Mouse (Mus musculus): ENCODE measurements around the gene Gnptab.

DNA sequence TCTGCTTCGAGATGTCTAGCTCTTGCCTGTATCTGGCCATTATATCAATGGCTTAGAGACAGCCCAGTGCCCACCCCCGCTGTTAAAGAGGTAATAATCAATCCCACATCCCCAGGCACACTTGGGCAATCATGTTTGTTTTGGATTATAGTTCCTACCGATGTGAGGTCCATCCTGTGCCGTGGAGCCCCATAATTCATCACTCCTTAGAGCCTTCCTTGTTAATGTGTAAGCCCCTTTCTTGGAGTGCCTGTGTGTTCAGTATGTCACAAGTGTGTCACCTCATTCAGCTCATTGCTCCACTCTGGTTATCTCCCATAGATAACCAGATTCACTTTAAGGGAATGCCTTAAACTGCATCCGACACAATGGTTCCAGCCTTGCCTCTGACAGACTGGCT lies 24.3 kb upstream of the Gnptab start:
- no peak for TF ChIP-seq POLR2A (IDR thresholded peaks at IDR 0.05; ENCODE audit: insufficient read length, low read depth)
- TF ChIP-seq MAX (IDR thresholded peaks at IDR 0.05; ENCODE audit: low read depth): no peak
- TF ChIP-seq TCF12 (IDR thresholded peaks at IDR 0.05; ENCODE audit: insufficient read depth, poor library complexity, severe bottlenecking): no peak
- TF ChIP-seq USF1 (IDR thresholded peaks at IDR 0.05; ENCODE audit: low read depth): no peak
- no peak for TF ChIP-seq E2F4 (IDR thresholded peaks at IDR 0.05; ENCODE audit: insufficient read depth)
- no peak for TF ChIP-seq MYOD1 (IDR thresholded peaks at IDR 0.05; ENCODE audit: control insufficient read depth in 1 of 3, insufficient read length in 2 of 3, low read depth in 2 of 3)
- no peak for TF ChIP-seq SRF (IDR thresholded peaks at IDR 0.05; ENCODE audit: control insufficient read depth, insufficient read length, low read depth)
- TF ChIP-seq CEBPB (IDR thresholded peaks at IDR 0.05; ENCODE audit: insufficient read depth, poor library complexity, severe bottlenecking): no peak
- TF ChIP-seq POLR2AphosphoS2 (IDR thresholded peaks at IDR 0.05; ENCODE audit: insufficient read length, low read depth): no peak

Measured in myocyte (in vitro differentiated cells).